Mouse (Mus musculus): ENCODE measurements at regions not wholly inside any gene's neighbourhood (a gene's known extent, or its start where the extent isn't known, plus 50 kb on each side); places are given as distances from the start of the nearest gene placed in this dataset.

DNA sequence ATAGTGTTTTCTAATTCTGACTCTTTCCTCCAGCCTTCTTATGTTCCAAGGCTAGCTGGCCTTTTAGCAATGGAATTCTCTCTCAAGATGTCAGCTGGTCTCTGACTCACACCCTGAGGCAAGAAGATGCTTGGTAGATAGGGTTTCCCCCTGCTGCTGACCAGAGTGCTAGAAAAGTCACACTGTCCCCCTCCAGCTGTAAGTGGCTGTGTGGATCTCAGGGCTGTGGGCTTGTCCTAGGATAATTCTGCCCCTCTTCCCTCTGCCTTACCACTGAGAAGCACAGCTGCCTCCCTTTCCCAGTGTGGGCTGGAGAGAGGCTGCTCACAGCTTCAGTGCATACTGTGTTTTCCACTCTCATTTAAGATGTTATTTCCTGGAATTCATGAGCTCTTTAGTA lies 585.3 kb upstream of the Zeb2 start:
- Histone ChIP-seq H3K27me3 (no peaks in the 10 kb centered on the region), H3K9me3 (replicated peaks) (no peaks in the 10 kb centered on the region), H3K27ac (no peak overlapping the region), H3K9ac (no peak overlapping the region), H3K4me3 (replicated peaks) (no peak overlapping the region), H3K4me2 (no peak overlapping the region), H3K36me3 (no peaks in the 10 kb centered on the region), H3K4me1 (replicated peaks) (no peaks in the 10 kb centered on the region)
- no peak for ATAC-seq (ENCODE audit: low read depth)
- DNase-seq = no peak

DNA sequence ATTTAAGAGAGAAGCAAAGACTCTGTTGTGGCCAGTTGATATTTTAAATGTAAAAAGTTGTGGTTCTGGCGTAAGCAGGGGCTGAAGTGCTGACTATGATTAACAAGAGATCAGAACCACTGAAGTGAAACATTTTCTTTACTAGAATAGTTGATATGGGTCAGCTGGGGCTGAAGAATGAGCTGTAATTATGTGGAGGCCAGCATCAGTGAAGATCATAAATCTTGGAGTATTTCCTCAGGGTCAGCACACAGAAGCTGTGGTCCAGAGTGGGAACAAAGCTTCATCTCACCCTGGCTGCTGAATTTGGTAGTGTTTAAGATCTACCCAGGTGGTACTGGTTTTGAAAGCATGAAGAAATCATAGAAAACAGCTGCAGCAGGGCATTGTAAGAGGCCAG lies 583.4 kb upstream of the Zeb2 start:
- no peak overlapping the region for H3K4me2 ChIP-seq
- no peaks in the 10 kb centered on the region for H3K4me1 ChIP-seq (replicated peaks)
- 56% methylated on average over 1 of the region's 1 CpGs for WGBS (ENCODE audit: insufficient replicate concordance)
- DNase-seq = no peak
- H3K36me3 ChIP-seq = no peaks in the 10 kb centered on the region
- no peak overlapping the region for H3K27ac ChIP-seq
- no peak for ATAC-seq (ENCODE audit: low read depth)
- H3K9ac ChIP-seq = no peak overlapping the region
- H3K9me3 ChIP-seq (replicated peaks) = no peaks in the 10 kb centered on the region
- no peaks in the 10 kb centered on the region for H3K27me3 ChIP-seq
- no peak overlapping the region for H3K4me3 ChIP-seq (replicated peaks)

DNA sequence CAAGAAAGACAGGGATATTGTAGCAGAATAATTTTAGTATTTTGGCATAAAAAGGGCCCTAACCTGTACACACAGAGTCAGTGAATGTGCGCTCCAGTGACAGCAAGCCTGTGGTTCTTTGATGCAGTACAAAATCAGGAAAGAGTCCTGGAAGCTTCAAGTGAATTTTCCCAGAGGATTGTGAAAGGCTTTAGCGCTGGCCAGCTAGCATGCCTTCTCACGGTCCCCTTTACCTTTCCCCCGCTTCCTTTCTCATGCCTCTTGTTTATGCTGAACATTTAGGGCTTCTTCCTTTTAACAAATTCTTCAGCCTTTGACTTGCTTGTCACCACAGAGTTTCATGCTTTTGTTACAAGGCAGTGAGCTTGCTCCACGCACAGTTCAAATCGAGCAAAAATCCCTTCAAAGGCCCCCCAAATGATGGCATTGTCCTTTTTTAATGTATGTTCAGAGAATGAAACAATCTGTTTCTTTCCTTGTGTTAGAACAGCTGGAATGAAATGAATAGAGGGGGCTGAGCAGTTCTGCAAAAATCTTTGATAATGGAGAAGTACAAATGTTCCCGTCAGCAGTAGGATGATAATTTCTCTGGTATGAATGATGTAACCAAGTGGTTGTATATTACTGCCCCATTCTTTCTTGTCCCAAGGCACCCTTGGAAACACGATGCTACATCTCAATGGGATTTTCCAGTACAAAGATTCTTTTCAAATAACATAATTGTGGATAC lies 576.3 kb upstream of the Zeb2 start:
- Histone ChIP-seq H3K27me3 (no peaks in the 10 kb centered on the region), H3K9ac (no peak overlapping the region), H3K9me3 (replicated peaks) (no peaks in the 10 kb centered on the region), H3K4me1 (replicated peaks) (no peaks in the 10 kb centered on the region), H3K27ac (no peak overlapping the region), H3K4me3 (replicated peaks) (no peak overlapping the region), H3K36me3 (no peaks in the 10 kb centered on the region), H3K4me2 (no peak overlapping the region)
- ATAC-seq (ENCODE audit: low read depth) = no peak
- no peak for DNase-seq
- 63% methylated on average over 8 of the region's 8 CpGs for WGBS (ENCODE audit: insufficient replicate concordance)

DNA sequence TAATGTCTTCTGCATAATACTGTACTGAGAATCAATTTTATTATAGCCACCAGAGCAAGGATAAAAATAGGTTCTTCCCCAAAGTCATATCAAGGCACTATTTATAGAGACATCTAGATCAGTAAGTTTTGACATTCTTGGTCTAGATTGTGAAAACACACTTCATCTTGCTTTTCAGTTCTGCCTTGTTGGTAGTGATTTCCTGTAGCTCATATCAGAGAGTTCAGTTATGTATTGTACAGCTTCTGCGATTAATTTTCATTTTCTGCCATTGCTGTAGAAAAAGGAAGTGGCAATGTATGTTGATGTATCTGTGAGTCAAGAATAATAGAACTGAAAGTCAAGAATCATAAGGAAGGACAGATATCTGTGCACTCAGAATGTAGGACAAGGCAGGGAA lies 575.6 kb upstream of the Zeb2 start:
- H3K36me3 ChIP-seq = no peaks in the 10 kb centered on the region
- no peak overlapping the region for H3K4me2 ChIP-seq
- WGBS (ENCODE audit: insufficient replicate concordance) = 45% methylated on average over 1 of the region's 1 CpGs
- H3K4me1 ChIP-seq (replicated peaks) = no peaks in the 10 kb centered on the region
- H3K9me3 ChIP-seq (replicated peaks) = no peaks in the 10 kb centered on the region
- DNase-seq (no peak), ATAC-seq (ENCODE audit: low read depth) (no peak)
- H3K9ac ChIP-seq = no peak overlapping the region
- H3K27me3 ChIP-seq = no peaks in the 10 kb centered on the region
- H3K4me3 ChIP-seq (replicated peaks) = no peak overlapping the region
- no peak overlapping the region for H3K27ac ChIP-seq

DNA sequence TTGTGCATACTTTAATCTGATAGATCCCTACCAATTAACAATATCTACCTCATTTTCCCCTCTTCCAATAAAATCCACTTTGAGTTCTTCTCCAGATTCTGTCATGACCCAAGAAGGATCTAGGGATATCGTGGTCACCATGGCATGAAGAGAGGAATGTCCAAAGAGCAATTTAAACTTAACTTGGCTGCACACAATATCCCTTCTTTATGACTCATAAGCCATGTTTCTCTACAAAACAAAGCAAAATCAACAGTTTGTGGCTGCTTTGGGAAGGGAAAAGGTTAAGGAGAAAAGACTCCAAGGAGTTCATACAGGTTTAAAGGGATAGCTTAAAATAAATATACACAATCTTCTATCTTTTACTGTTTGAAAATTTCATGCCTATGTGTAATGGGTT lies 571.8 kb upstream of the Zeb2 start:
- H3K4me3 ChIP-seq (replicated peaks) = no peak overlapping the region
- H3K4me2 ChIP-seq = no peak overlapping the region
- H3K9me3 ChIP-seq (replicated peaks) = no peaks in the 10 kb centered on the region
- ATAC-seq (ENCODE audit: low read depth) (no peak), DNase-seq (no peak)
- no peaks in the 10 kb centered on the region for H3K27me3 ChIP-seq
- WGBS (ENCODE audit: insufficient replicate concordance) = 65% methylated on average over 1 of the region's 1 CpGs
- H3K36me3 ChIP-seq = no peaks in the 10 kb centered on the region
- H3K27ac ChIP-seq = no peak overlapping the region
- H3K4me1 ChIP-seq (replicated peaks) = no peaks in the 10 kb centered on the region
- no peak overlapping the region for H3K9ac ChIP-seq

DNA sequence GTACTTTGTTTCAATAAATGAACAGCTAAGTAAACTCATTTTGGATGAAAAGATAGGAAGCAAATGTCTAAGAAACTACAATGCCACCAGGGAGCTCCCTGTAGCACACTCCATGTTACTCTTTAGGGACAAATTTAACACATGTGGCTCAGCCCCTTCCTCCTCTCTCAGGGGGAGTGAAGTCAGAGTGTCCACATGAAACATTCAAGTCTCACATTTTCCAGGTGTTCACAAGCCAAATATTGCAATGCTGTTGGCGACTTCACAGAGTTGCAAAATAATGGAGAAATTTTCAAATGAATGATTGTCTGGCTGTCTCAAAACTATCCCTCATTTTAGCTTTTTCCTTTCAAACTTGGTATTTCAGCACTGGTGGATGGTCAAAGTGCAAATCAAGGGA lies 564.1 kb upstream of the Zeb2 start:
- DNase-seq (no peak), ATAC-seq (ENCODE audit: low read depth) (no peak)
- Histone ChIP-seq H3K27me3 (no peaks in the 10 kb centered on the region), H3K4me2 (no peak overlapping the region), H3K9me3 (replicated peaks) (no peaks in the 10 kb centered on the region), H3K36me3 (no peaks in the 10 kb centered on the region), H3K27ac (no peak overlapping the region), H3K9ac (no peak overlapping the region), H3K4me1 (replicated peaks) (no peaks in the 10 kb centered on the region), H3K4me3 (replicated peaks) (no peak overlapping the region)
- WGBS (ENCODE audit: insufficient replicate concordance) = 65% methylated on average over 1 of the region's 1 CpGs

DNA sequence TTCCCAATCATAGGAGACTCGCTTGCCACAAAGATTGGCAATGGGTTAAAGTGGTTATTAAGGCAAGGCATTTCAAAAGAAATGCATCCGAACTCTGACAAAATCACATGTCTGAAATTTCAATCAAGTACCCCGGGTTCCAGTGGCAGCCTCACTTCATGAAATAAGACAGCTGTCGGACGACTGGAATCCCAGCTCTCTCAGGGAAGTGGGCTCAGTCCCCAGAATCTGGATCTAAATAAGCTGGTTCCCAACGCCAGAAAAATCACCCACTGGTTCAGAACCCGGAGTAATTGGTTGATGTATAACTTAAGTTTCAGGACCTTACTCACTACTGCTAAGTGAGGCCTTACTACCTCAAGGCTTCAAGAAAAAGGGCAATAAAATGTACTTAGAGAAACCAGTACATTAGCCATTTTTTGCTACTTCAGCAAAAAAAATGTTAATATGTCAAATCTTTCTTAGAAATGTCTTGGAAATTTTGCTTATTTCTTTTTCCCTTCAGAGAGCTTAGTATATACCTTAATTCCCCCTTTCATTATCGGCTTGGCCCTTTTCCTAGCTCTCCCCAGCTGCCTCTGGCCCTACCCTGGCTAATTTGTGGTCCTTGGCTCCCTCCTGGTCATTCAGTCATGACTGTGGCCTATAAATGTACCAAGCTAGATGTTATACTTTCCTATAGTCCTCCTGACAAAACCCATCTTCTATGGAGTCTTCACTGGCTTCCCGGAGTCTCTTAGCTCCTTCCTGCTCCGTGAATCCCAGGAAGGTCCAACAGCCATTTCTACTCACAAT lies 562.1 kb upstream of the Zeb2 start:
- H3K36me3 ChIP-seq = no peaks in the 10 kb centered on the region
- no peak overlapping the region for H3K27ac ChIP-seq
- H3K4me1 ChIP-seq (replicated peaks) = no peaks in the 10 kb centered on the region
- no peaks in the 10 kb centered on the region for H3K27me3 ChIP-seq
- DNase-seq (no peak), ATAC-seq (ENCODE audit: low read depth) (no peak)
- WGBS (ENCODE audit: insufficient replicate concordance) = 74% methylated on average over 10 of the region's 10 CpGs
- H3K9me3 ChIP-seq (replicated peaks) = no peaks in the 10 kb centered on the region
- H3K4me2 ChIP-seq = no peak overlapping the region
- no peak overlapping the region for H3K4me3 ChIP-seq (replicated peaks)
- no peak overlapping the region for H3K9ac ChIP-seq

DNA sequence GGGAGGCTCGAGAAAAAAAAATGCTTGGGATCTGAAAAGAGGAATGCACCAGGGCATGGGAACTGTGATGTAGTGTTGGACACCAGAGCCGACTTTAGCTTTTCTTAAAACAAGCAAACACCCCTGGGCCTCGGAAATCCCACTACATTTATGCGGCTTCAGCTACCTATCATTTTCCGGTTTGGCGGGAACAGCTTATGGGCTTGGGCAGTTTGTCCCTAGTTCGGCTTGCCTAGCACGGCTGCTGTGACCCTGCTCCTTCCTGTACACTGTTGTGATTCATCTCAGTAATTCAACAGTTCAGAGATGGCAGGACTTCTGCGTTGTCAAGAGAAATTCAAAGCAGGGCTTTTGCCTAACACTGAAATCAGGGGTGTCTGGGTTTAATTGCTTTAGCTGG lies 561.5 kb upstream of the Zeb2 start:
- Histone ChIP-seq H3K9ac (no peak overlapping the region), H3K4me3 (replicated peaks) (no peak overlapping the region), H3K4me2 (no peak overlapping the region), H3K4me1 (replicated peaks) (no peaks in the 10 kb centered on the region), H3K27ac (no peak overlapping the region), H3K27me3 (no peaks in the 10 kb centered on the region), H3K9me3 (replicated peaks) (no peaks in the 10 kb centered on the region), H3K36me3 (no peaks in the 10 kb centered on the region)
- WGBS (ENCODE audit: insufficient replicate concordance) = 69% methylated on average over 9 of the region's 9 CpGs
- ATAC-seq (ENCODE audit: low read depth) (no peak), DNase-seq (no peak)

DNA sequence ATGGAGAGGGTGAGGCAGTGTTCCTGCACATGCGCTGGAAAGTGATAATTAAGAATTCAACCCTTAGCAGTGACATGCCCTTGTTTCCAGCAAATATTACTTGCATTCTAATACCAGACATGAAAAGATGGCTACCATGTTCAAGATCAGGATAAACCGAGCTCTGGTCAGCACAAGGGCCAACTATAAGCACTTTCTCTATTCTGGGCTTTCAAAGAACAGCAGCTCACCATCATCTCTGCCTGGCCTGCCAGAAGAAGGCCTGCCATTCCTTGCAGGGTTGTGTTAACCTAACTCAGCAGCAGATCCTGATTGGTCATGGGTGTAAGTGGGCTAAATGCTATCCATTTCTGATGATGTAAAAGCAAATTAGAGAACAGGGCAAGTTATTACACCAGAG lies 558.6 kb upstream of the Zeb2 start:
- Histone ChIP-seq H3K9me3 (replicated peaks) (no peaks in the 10 kb centered on the region), H3K27ac (no peak overlapping the region)
- 76% methylated on average over 2 of the region's 2 CpGs for WGBS (ENCODE audit: insufficient replicate concordance)

DNA sequence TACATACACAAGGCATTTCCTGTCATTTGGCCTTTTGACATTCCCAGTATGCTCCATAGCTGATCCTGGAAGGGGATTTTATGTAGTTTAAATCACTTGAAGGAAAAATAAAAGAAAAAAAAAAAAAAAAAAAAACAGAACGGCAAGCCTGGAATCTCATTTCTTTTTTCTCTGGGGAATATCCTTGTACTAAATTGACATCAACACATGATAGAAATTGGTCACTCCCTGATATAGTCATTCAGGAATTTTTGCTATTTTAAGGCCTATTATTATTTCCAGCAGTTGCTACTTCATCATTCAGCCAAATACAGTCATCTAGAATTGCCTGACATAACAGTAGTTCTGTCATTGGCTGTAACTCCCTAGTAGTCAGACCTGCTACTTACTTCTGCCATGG lies 538.8 kb upstream of the Zeb2 start:
- Histone ChIP-seq H3K36me3 (no peaks in the 10 kb centered on the region), H3K27me3 (no peaks in the 10 kb centered on the region), H3K4me3 (replicated peaks) (no peak overlapping the region), H3K9me3 (replicated peaks) (no peaks in the 10 kb centered on the region), H3K9ac (no peak overlapping the region), H3K4me1 (replicated peaks) (no peaks in the 10 kb centered on the region), H3K4me2 (no peak overlapping the region), H3K27ac (no peak overlapping the region)
- WGBS (ENCODE audit: insufficient replicate concordance) = 62% methylated on average over 1 of the region's 1 CpGs
- DNase-seq (no peak), ATAC-seq (ENCODE audit: low read depth) (no peak)

More for the DNA sequence above, 558.6 kb upstream of the Zeb2 start:
- H3K27me3 ChIP-seq = no peaks in the 10 kb centered on the region
- H3K4me1 ChIP-seq (replicated peaks) = no peaks in the 10 kb centered on the region
- H3K4me2 ChIP-seq = no peak overlapping the region
- H3K36me3 ChIP-seq = no peaks in the 10 kb centered on the region
- H3K9ac ChIP-seq = no peak overlapping the region
- no peak overlapping the region for H3K4me3 ChIP-seq (replicated peaks)
- ATAC-seq (ENCODE audit: low read depth) = no peak
- DNase-seq = no peak

DNA sequence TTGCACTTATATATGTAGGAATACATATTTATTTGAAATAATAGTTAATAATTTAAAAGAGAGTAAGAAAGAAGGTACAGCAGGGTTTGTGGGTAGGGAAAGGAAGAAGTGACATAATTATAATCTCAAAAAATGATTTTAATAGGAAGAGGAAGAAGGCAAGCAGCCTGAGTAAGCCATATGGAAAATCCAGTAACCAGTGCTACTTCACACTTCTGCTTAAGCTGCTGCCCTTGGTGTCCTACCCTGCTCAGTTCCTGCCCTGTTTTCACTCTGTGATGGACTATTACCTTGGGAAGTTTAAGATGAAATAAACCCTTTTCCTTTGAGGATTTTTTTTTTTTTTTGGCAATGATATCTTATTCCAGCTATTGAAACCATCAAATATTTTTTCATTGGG lies 537.5 kb upstream of the Zeb2 start:
- no peak for ATAC-seq (ENCODE audit: low read depth)
- H3K4me1 ChIP-seq (replicated peaks) = no peaks in the 10 kb centered on the region

DNA sequence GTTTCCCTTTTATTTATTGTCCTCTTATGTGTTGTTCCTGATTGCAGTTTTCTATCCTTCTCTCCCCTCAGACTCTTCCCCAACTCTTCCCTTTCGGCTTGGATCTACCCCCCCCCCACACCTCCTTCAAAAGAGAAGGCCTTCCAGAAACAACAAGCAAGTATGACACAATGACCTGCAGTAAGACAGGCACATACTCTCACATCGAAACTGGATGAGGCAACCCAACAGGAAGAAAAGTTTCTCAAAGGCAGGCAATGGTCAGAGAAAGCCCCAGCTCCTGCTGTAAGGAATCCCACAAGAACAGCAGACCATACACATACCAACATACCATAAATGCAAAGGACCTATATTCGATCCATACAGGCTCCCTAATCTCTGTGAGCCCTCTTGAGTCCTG lies 535.8 kb upstream of the Zeb2 start:
- Histone ChIP-seq H3K4me1 (replicated peaks) (no peaks in the 10 kb centered on the region), H3K27ac (no peak overlapping the region), H3K27me3 (no peaks in the 10 kb centered on the region), H3K36me3 (no peaks in the 10 kb centered on the region), H3K9me3 (replicated peaks) (no peaks in the 10 kb centered on the region), H3K4me3 (replicated peaks) (no peak overlapping the region), H3K9ac (no peak overlapping the region), H3K4me2 (no peak overlapping the region)
- DNase-seq = no peak
- 45% methylated on average over 3 of the region's 3 CpGs for WGBS (ENCODE audit: insufficient replicate concordance)
- no peak for ATAC-seq (ENCODE audit: low read depth)

More for the DNA sequence above, 537.5 kb upstream of the Zeb2 start:
- H3K27ac ChIP-seq = no peak overlapping the region
- H3K4me3 ChIP-seq (replicated peaks) = no peak overlapping the region
- no peak for DNase-seq
- no peaks in the 10 kb centered on the region for H3K36me3 ChIP-seq
- H3K9me3 ChIP-seq (replicated peaks) = no peaks in the 10 kb centered on the region
- H3K27me3 ChIP-seq = no peaks in the 10 kb centered on the region
- H3K4me2 ChIP-seq = no peak overlapping the region
- H3K9ac ChIP-seq = no peak overlapping the region
